Mouse (Mus musculus): ENCODE measurements at regions not wholly inside any gene's neighbourhood (a gene's known extent, or its start where the extent isn't known, plus 50 kb on each side); places are given as distances from the start of the nearest gene placed in this dataset.

DNA sequence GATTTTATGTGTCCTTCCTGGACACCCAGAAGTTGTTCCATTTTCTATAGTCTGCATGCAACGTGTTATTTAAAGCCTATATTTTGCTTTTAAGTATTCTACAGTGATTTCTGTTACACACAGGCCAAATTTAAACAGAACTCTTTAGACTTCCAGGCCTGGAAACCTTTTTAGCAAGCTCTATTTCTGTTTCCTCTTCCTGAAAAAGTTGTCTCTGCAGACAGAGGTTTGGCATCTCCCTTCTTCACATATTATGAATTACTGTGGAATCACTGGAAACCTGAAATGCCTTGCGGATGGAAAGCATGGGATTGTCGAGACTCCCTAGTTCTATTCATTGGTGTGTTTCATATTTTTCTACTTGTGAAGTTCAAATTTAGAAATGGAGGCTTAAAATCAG lies 530.7 kb downstream of the Cd109 start:
- DNase-seq: no peak

- peak; percentile 6 for DNase-seq
Observed at GRCm38 (mm10) chr9:79165596-79165995, 550.2 kb downstream of the Cd109 start.

- no peak for DNase-seq
Observed at GRCm38 (mm10) chr9:79173036-79173435, 545.6 kb downstream of the Col12a1 start.

- DNase-seq: no peak
Observed at GRCm38 (mm10) chr9:79179954-79180353, 538.7 kb downstream of the Col12a1 start.

DNA sequence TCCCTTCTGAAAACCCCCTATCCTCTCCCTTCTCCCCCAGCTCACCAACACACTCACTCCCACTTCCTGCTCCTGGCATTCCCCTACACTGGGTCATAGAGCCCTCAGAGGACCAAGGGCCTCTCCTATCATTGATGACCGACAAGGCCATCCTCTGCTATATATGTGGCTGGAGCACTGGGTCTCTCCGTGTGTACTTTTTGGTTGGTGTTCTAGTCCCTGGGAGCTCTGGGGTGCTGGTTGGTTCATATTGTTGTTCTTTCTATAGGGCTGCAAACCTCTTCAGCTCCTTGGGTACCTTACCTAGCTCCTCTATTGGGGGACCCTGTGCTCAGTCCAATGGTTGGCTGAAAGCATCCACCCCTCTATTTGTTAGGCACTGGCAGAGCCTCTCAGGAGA lies 523.2 kb downstream of the Col12a1 start:
- DNase-seq: no peak

GRCm38 (mm10) chr9:79201755-79202154 lies 516.9 kb downstream of the Col12a1 start:
- DNase-seq: no peak

DNA sequence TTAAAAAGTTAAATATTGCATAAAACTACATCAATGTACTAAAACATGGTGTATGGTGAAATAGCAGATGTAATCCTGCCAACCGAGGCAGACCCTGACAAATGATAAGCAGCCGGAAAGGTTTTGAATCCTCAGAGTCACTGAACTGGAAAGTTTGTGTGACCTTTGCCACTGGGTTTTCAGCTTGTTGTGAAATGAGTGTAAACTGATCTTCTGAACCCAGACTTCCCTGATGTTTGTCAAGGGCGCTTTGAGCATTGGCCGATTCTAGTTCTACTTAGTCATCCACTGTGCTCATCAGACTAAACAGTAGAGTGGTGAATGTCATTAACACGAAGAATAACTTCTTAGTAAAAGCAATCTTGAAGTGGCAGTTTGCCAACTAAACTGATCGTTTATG lies 505.3 kb downstream of the Col12a1 start:
- DNase-seq: peak; percentile 44

- no peak for DNase-seq
Observed at GRCm38 (mm10) chr9:79215986-79216385, 502.6 kb downstream of the Col12a1 start.

DNA sequence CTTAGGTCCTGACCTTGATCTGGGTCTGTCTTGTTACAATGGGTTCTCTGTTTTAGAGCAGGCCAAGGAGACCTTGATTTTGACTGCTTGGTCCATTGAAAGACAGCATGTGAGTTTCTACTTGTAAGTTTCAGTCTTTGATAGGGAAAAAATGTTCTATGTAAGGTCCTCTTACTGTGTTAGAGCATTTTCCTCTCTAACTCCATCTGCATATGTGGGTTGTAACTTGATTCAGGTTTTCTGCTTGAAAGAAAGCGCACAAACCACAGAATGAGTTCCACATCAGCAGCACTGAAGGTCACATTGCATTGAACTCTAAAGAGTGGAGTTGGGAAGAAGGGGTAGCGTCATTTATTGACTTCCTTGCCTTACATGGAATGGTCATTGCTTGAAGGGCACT lies 502.2 kb downstream of the Col12a1 start:
- no peak for DNase-seq

DNA sequence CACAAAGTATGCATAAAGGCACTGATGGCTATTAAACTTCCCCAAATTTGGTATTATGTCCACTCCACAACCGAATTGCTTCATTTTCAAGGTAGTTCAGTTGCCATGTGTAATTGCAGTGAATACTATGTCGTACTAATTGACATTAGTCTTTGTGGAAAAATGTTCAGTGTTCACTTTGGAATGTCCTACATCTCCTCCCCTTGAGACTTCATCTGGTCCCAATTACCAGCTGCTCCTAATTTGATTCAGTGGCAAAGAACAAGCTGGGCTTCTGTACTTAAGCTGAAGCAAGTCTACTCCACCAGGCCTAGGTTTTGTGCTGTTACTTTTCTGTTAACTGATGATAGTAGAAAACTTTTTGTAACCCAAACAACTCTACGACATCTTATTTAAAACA lies 485.6 kb downstream of the Col12a1 start:
- peak; percentile 62 for DNase-seq

- no peak for DNase-seq
Observed at GRCm38 (mm10) chr9:79233751-79234150, 484.9 kb downstream of the Col12a1 start.

GRCm38 (mm10) chr9:79269646-79270213 lies 448.9 kb downstream of the Col12a1 start:
- DNase-seq: no peak

DNA sequence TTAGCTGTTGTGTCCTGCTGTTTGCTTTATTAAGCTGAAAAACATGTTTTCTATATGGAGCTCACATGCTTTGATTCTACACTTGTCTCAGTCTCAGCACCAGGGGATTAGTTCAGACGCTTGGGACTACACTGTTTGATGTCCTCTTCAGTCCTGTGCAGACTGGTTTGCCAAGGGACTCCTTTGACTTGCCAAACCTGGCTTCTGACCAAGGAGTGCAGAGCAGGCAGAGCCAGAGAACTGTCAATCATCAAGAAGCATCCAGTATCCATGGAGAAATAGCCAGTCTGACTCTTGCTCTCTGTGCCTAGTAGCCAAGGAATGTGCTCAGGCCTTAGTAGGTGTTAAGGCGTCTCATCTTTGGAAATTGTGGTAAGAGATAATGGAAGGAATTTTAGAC lies 448.4 kb downstream of the Col12a1 start:
- DNase-seq: no peak

- DNase-seq: no peak
Observed at GRCm38 (mm10) chr9:79287849-79288248, 430.8 kb downstream of the Col12a1 start.

DNA sequence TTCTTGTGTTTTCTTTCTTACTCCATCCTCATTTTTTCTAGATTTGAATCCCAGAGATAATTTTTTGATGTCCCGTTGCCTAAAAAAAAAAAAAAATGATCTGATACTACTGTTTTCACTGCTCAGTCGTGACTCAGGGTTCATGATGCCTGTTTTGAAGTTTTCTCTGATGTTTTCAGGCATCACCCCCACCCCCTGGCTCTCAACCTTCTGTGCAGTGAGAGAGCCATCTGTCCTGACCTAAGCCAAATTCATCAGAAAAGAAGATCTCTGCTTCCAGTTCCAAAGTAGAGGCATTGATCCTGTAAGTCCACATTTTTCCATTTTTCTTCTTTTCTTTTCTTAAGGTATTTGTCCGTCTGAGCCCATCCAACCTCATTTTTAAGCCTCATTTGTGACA lies 423.3 kb downstream of the Col12a1 start:
- no peak for DNase-seq

GRCm38 (mm10) chr9:79301580-79301979 lies 417.1 kb downstream of the Col12a1 start:
- DNase-seq: no peak

DNA sequence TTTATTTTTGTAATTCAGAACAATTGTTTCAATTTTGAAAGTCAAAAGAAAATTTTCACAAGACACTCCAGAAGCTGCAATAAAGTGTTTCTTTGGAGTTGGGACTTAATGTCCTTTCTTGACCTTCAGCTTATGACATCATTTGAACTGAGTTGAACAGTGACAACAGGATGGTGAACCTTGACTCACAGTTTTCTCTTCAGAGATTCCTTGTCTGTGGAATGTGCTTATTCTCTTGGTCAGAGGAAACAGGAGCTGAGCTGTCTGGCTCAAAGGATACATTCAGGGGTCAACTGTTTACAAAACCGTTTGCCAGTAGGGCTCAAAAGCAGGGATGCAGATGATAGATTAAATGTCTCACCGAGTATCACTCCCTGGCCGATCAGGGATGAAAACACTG lies 408.0 kb downstream of the Col12a1 start:
- DNase-seq: no peak

DNA sequence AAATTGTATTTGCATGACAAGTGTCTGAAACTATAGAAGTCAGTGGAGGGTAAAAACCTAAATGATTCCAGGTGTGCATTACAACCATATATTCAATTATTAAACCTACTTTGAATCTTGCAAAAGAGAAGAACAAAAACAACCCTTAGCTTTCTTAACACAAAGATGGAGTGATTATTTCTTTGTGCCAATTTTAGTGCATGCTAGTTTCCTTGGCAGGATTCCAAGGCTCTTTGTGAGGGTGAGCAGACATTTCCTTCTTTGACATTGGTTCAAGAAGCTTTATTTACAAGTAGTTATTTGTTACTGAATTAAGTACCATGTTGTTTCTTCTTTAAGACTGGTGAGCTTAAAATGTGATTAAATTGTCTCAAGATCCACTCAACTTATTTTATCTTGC lies 401.2 kb downstream of the Col12a1 start:
- DNase-seq: no peak

DNA sequence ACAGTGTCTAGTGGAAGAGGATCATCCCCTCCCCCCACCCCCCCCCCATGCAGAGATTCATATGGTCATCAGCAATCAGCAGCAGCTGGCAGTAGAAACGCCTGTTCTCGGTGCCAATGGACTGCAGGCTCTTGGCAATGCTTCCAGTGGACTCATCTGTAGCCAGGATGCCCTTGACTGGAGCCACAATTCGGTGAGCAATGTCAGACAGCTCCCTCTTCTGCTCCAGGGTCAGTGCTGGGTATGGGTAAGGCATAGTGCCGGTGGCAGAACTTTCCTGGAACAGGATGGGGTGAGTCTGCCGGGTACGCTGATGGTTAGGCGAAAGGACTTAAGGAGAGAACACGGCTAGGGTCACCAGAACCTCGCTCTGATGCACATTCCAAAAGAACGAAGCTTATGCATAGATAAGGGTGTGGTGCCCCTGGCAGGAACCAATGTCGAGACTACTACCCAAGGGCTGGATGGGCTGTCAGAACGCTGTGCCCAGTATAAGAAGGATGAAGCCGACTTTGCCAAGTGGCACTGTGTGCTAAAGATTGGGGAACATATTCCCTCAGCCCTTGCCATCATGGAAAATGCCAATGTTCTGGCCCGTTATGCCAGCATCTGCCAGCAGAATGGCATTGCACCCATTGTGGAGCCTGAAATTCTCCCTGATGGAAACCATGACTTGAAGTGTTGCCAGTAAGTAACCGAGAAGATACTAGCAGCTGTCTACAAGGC lies 372.1 kb downstream of the Col12a1 start:
- no peak for DNase-seq

DNA sequence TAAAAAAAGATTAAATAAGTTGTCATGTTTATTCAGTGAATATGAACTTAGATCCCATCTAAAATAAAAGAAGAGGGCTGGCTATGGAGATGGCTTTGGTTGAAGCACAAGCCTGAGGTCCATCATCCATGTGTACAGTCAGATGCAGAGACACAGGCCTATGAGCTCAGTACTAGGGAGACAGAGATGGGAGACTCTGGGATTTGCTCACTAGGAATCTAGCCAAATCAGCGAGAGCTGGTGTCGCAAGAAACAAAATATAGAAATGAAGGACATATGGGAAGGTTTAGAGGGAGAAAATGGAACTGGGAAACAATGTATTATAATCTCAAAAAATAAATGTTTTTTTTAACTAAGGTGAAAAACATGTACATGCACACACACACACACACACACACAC lies 326.6 kb downstream of the Col12a1 start:
- DNase-seq: no peak

- DNase-seq: no peak
Observed at GRCm38 (mm10) chr9:79414989-79415388, 303.6 kb downstream of the Col12a1 start.

GRCm38 (mm10) chr9:79430417-79430816 lies 288.2 kb downstream of the Col12a1 start:
- DNase-seq: no peak

DNA sequence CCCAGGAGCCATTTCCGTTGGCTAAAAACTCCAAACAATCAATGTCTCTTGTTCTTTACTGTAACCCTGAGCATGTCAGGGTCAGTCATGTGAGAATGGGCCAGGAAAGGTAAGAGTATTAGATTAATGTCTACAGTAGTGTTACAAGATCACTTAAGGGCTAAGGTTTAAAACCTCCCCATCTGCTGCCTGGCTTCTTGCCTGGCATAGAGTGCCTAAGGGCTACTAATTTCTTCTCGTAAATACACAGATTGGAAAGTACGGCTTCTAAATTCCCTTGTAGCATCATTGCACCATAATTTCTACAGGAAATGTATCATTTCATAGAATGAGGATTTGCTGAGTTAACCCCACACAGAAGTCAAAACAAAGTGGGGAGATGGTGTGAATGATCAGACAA lies 281.0 kb downstream of the Col12a1 start:
- no peak for DNase-seq

GRCm38 (mm10) chr9:79439233-79439960 lies 279.2 kb downstream of the Col12a1 start:
- DNase-seq: peak; percentile 39

All from embryo, embryonic 11 days (tissue).